7 mouse cellular contexts compared by ENCODE assay signal in genomic region chr9:99575677-99576480, GRCm38 (mm10). TPM values are rescaled to one million over a fixed set of nuclear protein-coding genes. Genes with fewer than 3 reads are reported as not detected.
DNase-seq lines count a peak whose midpoint lies in the region; ATAC-seq lines count a peak whose summit lies in the region.

Dbr1 (plus strand) TSS chr9:99575799.

- no peaks in the 10 kb centered on the region for H3K9me3 ChIP-seq in intestine, embryonic 15.5 days
- no peaks in the 10 kb centered on the region for H3K9me3 ChIP-seq in midbrain, embryonic 10.5 days (replicated peaks)

- ATAC-seq in intestine, embryonic 15.5 days: peak; percentile 97

- H3K27me3 ChIP-seq in intestine, embryonic 15.5 days (replicated peaks): no peaks in the 10 kb centered on the region
- no peaks in the 10 kb centered on the region for H3K27me3 ChIP-seq in midbrain, embryonic 10.5 days (ENCODE audit: low read depth, poor library complexity, severe bottlenecking)

- peak within 1 kb of the TSS; percentile 66 for H3K4me2 ChIP-seq in intestine, embryonic 15.5 days (replicated peaks)

- DNase-seq in adrenal gland, adult (ENCODE audit: inconsistent age in 2 of 2, low spot score in 1 of 2): peak; percentile 92 to 97
- peak; percentile 97 for DNase-seq in embryo, embryonic 10.5 days (ENCODE audit: low spot score)
- DNase-seq in gastrocnemius, postnatal 25 days: peak; percentile 86
- DNase-seq in left cerebral cortex, postnatal 25 days (ENCODE audit: low spot score in 2 of 2): peak; percentile 91 to 96
- DNase-seq in midbrain, embryonic 10.5 days (ENCODE audit: low spot score): peak; percentile 90
- peak; percentile 85 for DNase-seq in right cerebral cortex, postnatal 4 days

- intact Hi-C loops in left cerebral cortex, postnatal 25 days (cut with DNase I): loop anchor here (10.0 kb wide), 1 partner anchor 191 kb away; no protein-coding TSS in a partner anchor

- H3K4me1 ChIP-seq in intestine, embryonic 15.5 days (replicated peaks): 0 out of 2 replicates have a peak, but pooled peaks cover 3% of the 10 kb centered on the region
- peaks cover 16% of the 10 kb centered on the region for H3K4me1 ChIP-seq in midbrain, embryonic 10.5 days

- H3K9ac ChIP-seq in intestine, embryonic 15.5 days: peak within 1 kb of the TSS; percentile 97

- peak within 1 kb of the TSS; percentile 80 for H3K27ac ChIP-seq in intestine, embryonic 15.5 days
- peak within 1 kb of the TSS; percentile 93 for H3K27ac ChIP-seq in midbrain, embryonic 10.5 days (replicated peaks)

- under 1% methylated on average over 57 of the region's 57 CpGs for WGBS in intestine, embryonic 15.5 days
- under 1% methylated on average over 57 of the region's 57 CpGs for WGBS in midbrain, embryonic 10.5 days

- peak within 1 kb of the TSS; percentile 96 for H3K4me3 ChIP-seq in intestine, embryonic 15.5 days (replicated peaks)
- peak within 1 kb of the TSS; percentile 91 for H3K4me3 ChIP-seq in midbrain, embryonic 10.5 days

- H3K36me3 ChIP-seq in intestine, embryonic 15.5 days: 0 out of 2 replicates have a peak, but pooled peaks cover 6% of the 10 kb centered on the region
- peaks cover 29% of the 10 kb centered on the region for H3K36me3 ChIP-seq in midbrain, embryonic 10.5 days

RNA-seq across cellular contexts. Expression of gene Dbr1, which starts in this region (rescaled TPM):
- 1 to 10 TPM; 4.1 to 4.3 TPM for total RNA-seq in gastrocnemius, postnatal 25 days (2021)
- 27.9 and 28.2 TPM in 2 replicates for polyA plus RNA-seq in intestine, embryonic 15.5 days (2015; fragmentation: Nextera tagmentation; extraction: Ambion mirVana)
- 10 to 100 TPM; 13.1 to 15.6 TPM for total RNA-seq in left cerebral cortex, postnatal 25 days (2021)
- polyA plus RNA-seq in midbrain, embryonic 10.5 days (2016; fragmentation: Nextera tagmentation; extraction: Ambion mirVana): 41.2 and 43.7 TPM in 2 replicates

Comparison
In these comparisons a context has a peak if more than half of its experiments do, and no peak if none do; other contexts are left out.
1. Peak in every context shown above with its lines: DNase-seq, ATAC-seq, H3K4me3 ChIP-seq and H3K27ac ChIP-seq.